24 mouse cellular contexts compared by ENCODE assay signal in the genomic region with DNA sequence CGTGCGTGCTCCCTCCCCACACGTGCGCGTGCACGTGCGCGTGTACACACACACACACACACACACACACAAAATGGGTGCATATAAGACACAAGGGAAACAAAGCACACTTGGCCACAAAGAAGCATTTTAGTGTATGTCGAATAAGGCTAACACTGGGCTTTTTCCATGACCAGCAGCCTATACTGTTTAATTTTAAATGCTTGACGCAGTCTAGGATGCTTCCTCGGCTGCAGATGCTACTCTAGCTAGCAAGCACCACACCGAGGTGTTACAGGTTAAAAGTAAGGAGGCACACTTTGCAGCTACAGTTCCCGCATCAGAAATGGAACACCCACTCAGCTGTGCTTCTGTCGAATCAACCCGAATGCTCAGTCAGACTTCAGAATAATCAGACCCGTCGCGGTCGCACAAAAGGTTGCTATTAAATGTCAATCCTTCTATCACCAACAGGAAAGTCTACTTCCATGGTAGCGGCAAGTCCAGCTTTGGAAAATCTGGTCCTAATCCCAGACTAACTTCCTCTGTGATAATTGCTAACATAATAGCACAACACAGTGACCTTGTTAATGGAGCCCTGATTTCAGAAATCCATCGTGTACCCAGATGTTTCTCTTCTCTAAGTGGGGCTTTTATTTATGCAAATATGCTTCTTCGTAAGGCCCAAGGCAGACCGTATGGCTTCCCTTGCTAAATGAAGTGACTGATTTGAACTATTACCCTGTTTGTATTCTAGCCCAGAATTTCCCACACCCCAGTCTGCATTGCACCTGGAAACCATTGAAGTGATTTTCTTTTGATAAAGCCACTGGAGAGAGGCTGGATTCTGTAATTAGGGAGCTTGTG. TPM values are rescaled to one million over a fixed set of nuclear protein-coding genes. Genes with fewer than 3 reads are reported as not detected.
DNase-seq lines count a peak whose midpoint lies in the region; ATAC-seq and TF ChIP-seq lines count a peak whose summit lies in the region.
"Had no signal": no experiment of that assay in that cellular context is flagged by ENCODE, and none has a peak within 500 bp of the region (broad histone marks: within the 10 kb centered on the region; RNA-seq: fewer than 3 reads in every experiment).

No protein-coding gene starts in this region.

- H3K36me3 ChIP-seq in forebrain, embryonic 14.5 days (ENCODE audit: control insufficient read depth, insufficient read depth, low read length) = no peaks in the 10 kb centered on the region
- H3K36me3 ChIP-seq in forebrain, embryonic 15.5 days = no peaks in the 10 kb centered on the region
- no peaks in the 10 kb centered on the region for H3K36me3 ChIP-seq in lung, embryonic 16.5 days (ENCODE audit: control insufficient read depth, insufficient read depth, low read length)
- no peaks in the 10 kb centered on the region for H3K36me3 ChIP-seq in lung, postnatal 0 days (ENCODE audit: insufficient read depth, low read length)
- H3K36me3 ChIP-seq in embryonic facial prominence, embryonic 11.5 days (replicated peaks; ENCODE audit: control insufficient read depth, insufficient read depth, low read depth, low read length) = no peaks in the 10 kb centered on the region
- no peaks in the 10 kb centered on the region for H3K36me3 ChIP-seq in limb, embryonic 13.5 days
- H3K36me3 ChIP-seq: embryonic facial prominence, embryonic 15.5 days; liver, embryonic 12.5 days; midbrain, embryonic 13.5 days; neural tube, embryonic 13.5 days had no signal

- no peak for TF ChIP-seq EP300 in lung, postnatal 0 days (IDR thresholded peaks at IDR 0.05)

- no peak overlapping the region for H3K27ac ChIP-seq in forebrain, embryonic 14.5 days (ENCODE audit: low read depth, low read length)
- no peak overlapping the region for H3K27ac ChIP-seq in forebrain, embryonic 15.5 days (replicated peaks)
- no peak overlapping the region for H3K27ac ChIP-seq in lung, embryonic 16.5 days (ENCODE audit: low read length)
- H3K27ac ChIP-seq in lung, postnatal 0 days (ENCODE audit: low read length) = no peak overlapping the region
- H3K27ac ChIP-seq in embryonic facial prominence, embryonic 11.5 days (replicated peaks; ENCODE audit: low read depth, low read length) = no peak overlapping the region
- H3K27ac ChIP-seq in limb, embryonic 13.5 days = no peak overlapping the region
- H3K27ac ChIP-seq: embryonic facial prominence, embryonic 15.5 days; gastrocnemius, adult 2 months; liver, embryonic 12.5 days; midbrain, embryonic 13.5 days; neural tube, embryonic 13.5 days had no signal

- H3K4me1 ChIP-seq in forebrain, embryonic 14.5 days (ENCODE audit: control insufficient read depth, insufficient read depth, low read length) = no peaks in the 10 kb centered on the region
- 0 out of 2 replicates have a peak, but pooled peaks cover 4% of the 10 kb centered on the region for H3K4me1 ChIP-seq in forebrain, embryonic 15.5 days
- no peaks in the 10 kb centered on the region; the same call in 1 of the 2 replicates for H3K4me1 ChIP-seq in lung, embryonic 16.5 days (replicated peaks; ENCODE audit: control insufficient read depth, insufficient read depth, low read length)
- H3K4me1 ChIP-seq in lung, postnatal 0 days (ENCODE audit: insufficient read depth, low read depth, low read length) = no peaks in the 10 kb centered on the region
- no peaks in the 10 kb centered on the region for H3K4me1 ChIP-seq in embryonic facial prominence, embryonic 11.5 days (ENCODE audit: control insufficient read depth, insufficient read depth, low read length)
- 0 out of 2 replicates have a peak, but pooled peaks cover 8% of the 10 kb centered on the region for H3K4me1 ChIP-seq in limb, embryonic 13.5 days
- H3K4me1 ChIP-seq: liver, embryonic 12.5 days; midbrain, embryonic 13.5 days had no signal

- H3K4me3 ChIP-seq in forebrain, embryonic 14.5 days (ENCODE audit: low read depth, low read length) = no peak overlapping the region
- H3K4me3 ChIP-seq in forebrain, embryonic 15.5 days = no peak overlapping the region
- H3K4me3 ChIP-seq in lung, embryonic 16.5 days (ENCODE audit: low read length) = no peak overlapping the region
- H3K4me3 ChIP-seq in lung, postnatal 0 days (ENCODE audit: low read depth, low read length) = no peak overlapping the region
- no peak overlapping the region for H3K4me3 ChIP-seq in embryonic facial prominence, embryonic 11.5 days (ENCODE audit: low read depth, low read length)
- no peak overlapping the region for H3K4me3 ChIP-seq in limb, embryonic 13.5 days
- H3K4me3 ChIP-seq: embryonic facial prominence, embryonic 15.5 days; gastrocnemius, adult 2 months; liver, embryonic 12.5 days; midbrain, embryonic 13.5 days; neural tube, embryonic 13.5 days had no signal

- no peaks in the 10 kb centered on the region for H3K27me3 ChIP-seq in forebrain, embryonic 14.5 days (replicated peaks; ENCODE audit: control insufficient read depth, insufficient read depth, low read length)
- H3K27me3 ChIP-seq in forebrain, embryonic 15.5 days = no peaks in the 10 kb centered on the region
- H3K27me3 ChIP-seq in lung, embryonic 16.5 days (ENCODE audit: control insufficient read depth, insufficient read depth, low read depth, low read length) = no peaks in the 10 kb centered on the region
- H3K27me3 ChIP-seq in lung, postnatal 0 days (replicated peaks; ENCODE audit: insufficient read depth, low read length) = no peaks in the 10 kb centered on the region
- no peaks in the 10 kb centered on the region for H3K27me3 ChIP-seq in embryonic facial prominence, embryonic 11.5 days (ENCODE audit: control insufficient read depth, insufficient read depth, low read length)
- no peaks in the 10 kb centered on the region for H3K27me3 ChIP-seq in limb, embryonic 13.5 days
- H3K27me3 ChIP-seq: embryonic facial prominence, embryonic 15.5 days; liver, embryonic 12.5 days; midbrain, embryonic 13.5 days; neural tube, embryonic 13.5 days had no signal

- no peak overlapping the region for H3K9ac ChIP-seq in forebrain, embryonic 14.5 days (ENCODE audit: low read length)
- H3K9ac ChIP-seq in forebrain, embryonic 15.5 days (replicated peaks) = no peak overlapping the region
- H3K9ac ChIP-seq in lung, embryonic 16.5 days (ENCODE audit: low read length) = no peak overlapping the region
- no peak overlapping the region for H3K9ac ChIP-seq in lung, postnatal 0 days (replicated peaks; ENCODE audit: low read depth)
- H3K9ac ChIP-seq in embryonic facial prominence, embryonic 11.5 days (replicated peaks; ENCODE audit: low read length) = no peak overlapping the region
- H3K9ac ChIP-seq in limb, embryonic 13.5 days = no peak overlapping the region
- H3K9ac ChIP-seq: embryonic facial prominence, embryonic 15.5 days; liver, embryonic 12.5 days; midbrain, embryonic 13.5 days; neural tube, embryonic 13.5 days had no signal

- no peak overlapping the region for H3K4me2 ChIP-seq in forebrain, embryonic 14.5 days (ENCODE audit: low read length)
- H3K4me2 ChIP-seq in forebrain, embryonic 15.5 days (replicated peaks) = no peak overlapping the region
- no peak overlapping the region for H3K4me2 ChIP-seq in lung, embryonic 16.5 days (ENCODE audit: low read depth, low read length)
- H3K4me2 ChIP-seq in lung, postnatal 0 days (replicated peaks; ENCODE audit: low read depth, low read length) = no peak overlapping the region
- H3K4me2 ChIP-seq in embryonic facial prominence, embryonic 11.5 days (ENCODE audit: low read depth, low read length) = no peak overlapping the region
- H3K4me2 ChIP-seq in limb, embryonic 13.5 days (replicated peaks) = peak overlapping the region; percentile 3; the same call in 1 of the 2 replicates
- H3K4me2 ChIP-seq: embryonic facial prominence, embryonic 15.5 days; liver, embryonic 12.5 days; midbrain, embryonic 13.5 days; neural tube, embryonic 13.5 days had no signal

- peak; percentile 7 for DNase-seq in forebrain, embryonic 14.5 days (ENCODE audit: low spot score)
- DNase-seq in lung, postnatal 0 days (ENCODE audit: low spot score) = no peak
- DNase-seq in embryonic facial prominence, embryonic 11.5 days (ENCODE audit: low spot score) = peak; percentile 77
- DNase-seq in thymus, postnatal 4 days = no peak
- no peak for DNase-seq in spleen, postnatal 36 days (ENCODE audit: low spot score in 2 of 2)
- DNase-seq: adrenal gland, postnatal 10 days; cerebellum, adult 11 months; cerebellum, postnatal 10 days; gastrocnemius, adult 2 months; kidney, adult 18-20 months; kidney, postnatal 25 days; lung, adult 2 months; right cerebral cortex, postnatal 25 days; thymus, postnatal 14 days had no signal

- WGBS in forebrain, embryonic 14.5 days = 72% methylated on average over 23 of the region's 23 CpGs
- WGBS in forebrain, embryonic 15.5 days = 73% methylated on average over 23 of the region's 23 CpGs
- WGBS in lung, embryonic 16.5 days = 77% methylated on average over 23 of the region's 23 CpGs
- WGBS in lung, postnatal 0 days = 76% methylated on average over 23 of the region's 23 CpGs
- WGBS in embryonic facial prominence, embryonic 11.5 days = 58% methylated on average over 23 of the region's 23 CpGs
- WGBS in limb, embryonic 13.5 days = 49% methylated on average over 23 of the region's 23 CpGs

- no peak for TF ChIP-seq CTCF in lung, postnatal 0 days (IDR thresholded peaks at IDR 0.05)

- H3K9me3 ChIP-seq in forebrain, embryonic 14.5 days (replicated peaks; ENCODE audit: control insufficient read depth, low read length) = no peaks in the 10 kb centered on the region
- H3K9me3 ChIP-seq in forebrain, embryonic 15.5 days = no peaks in the 10 kb centered on the region
- H3K9me3 ChIP-seq in lung, embryonic 16.5 days (ENCODE audit: control insufficient read depth, low read length) = no peaks in the 10 kb centered on the region
- no peaks in the 10 kb centered on the region for H3K9me3 ChIP-seq in lung, postnatal 0 days (ENCODE audit: low read length)
- no peaks in the 10 kb centered on the region for H3K9me3 ChIP-seq in embryonic facial prominence, embryonic 11.5 days (replicated peaks; ENCODE audit: control insufficient read depth, low read length)
- H3K9me3 ChIP-seq in limb, embryonic 13.5 days = no peaks in the 10 kb centered on the region
- H3K9me3 ChIP-seq: embryonic facial prominence, embryonic 15.5 days; liver, embryonic 12.5 days; midbrain, embryonic 13.5 days; neural tube, embryonic 13.5 days had no signal

- ATAC-seq in forebrain, embryonic 14.5 days = no peak
- ATAC-seq in forebrain, embryonic 15.5 days (replicated peaks) = no peak
- peak; percentile 21; the same call in 1 of the 2 replicates for ATAC-seq in lung, embryonic 16.5 days (ENCODE audit: low read depth)
- ATAC-seq in lung, postnatal 0 days = no peak
- ATAC-seq in embryonic facial prominence, embryonic 11.5 days (replicated peaks; ENCODE audit: insufficient number of reproducible peaks, low FRiP score, low TSS enrichment, low read depth) = peak; percentile 62; the same call in 1 of the 2 replicates
- ATAC-seq in limb, embryonic 13.5 days (ENCODE audit: low FRiP score, low read depth) = no peak
- ATAC-seq: activated CD4-positive, CD25-positive, alpha-beta regulatory T cell, adult 4 months; CD4-positive, CD25-positive, alpha-beta regulatory T cell, adult 4 months; liver, embryonic 12.5 days; midbrain, embryonic 13.5 days; Patski had no signal

RNA-seq across cellular contexts. Expression of gene Tmem100, which starts 36.5 kb away (rescaled TPM):
- 6.7 and 7.6 TPM in 2 replicates for polyA plus RNA-seq in forebrain, embryonic 14.5 days (2014; fragmentation: Nextera tagmentation; extraction: Ambion mirVana)
- polyA plus RNA-seq in forebrain, embryonic 15.5 days (2015; fragmentation: Nextera tagmentation; extraction: Ambion mirVana) = 5.3 and 5.7 TPM in 2 replicates
- 20.7 and 22.7 TPM in 2 replicates for polyA plus RNA-seq in lung, embryonic 16.5 days (2015; fragmentation: Nextera tagmentation; extraction: Ambion mirVana)
- 266 and 283 TPM in 2 replicates for polyA plus RNA-seq in lung, postnatal 0 days (2015; fragmentation: Nextera tagmentation; extraction: Ambion mirVana)
- polyA plus RNA-seq in embryonic facial prominence, embryonic 11.5 days (2014; fragmentation: Nextera tagmentation; extraction: Ambion mirVana) = 16.7 and 17.7 TPM in 2 replicates
- 17.1 and 18.1 TPM in 2 replicates for polyA plus RNA-seq in limb, embryonic 13.5 days (2015; fragmentation: Nextera tagmentation; extraction: Ambion mirVana)
- polyA plus RNA-seq: activated CD4-positive, CD25-positive, alpha-beta regulatory T cell, adult 4 months; CD4-positive, CD25-positive, alpha-beta regulatory T cell, adult 4 months; Patski had no signal

Comparison
In these comparisons a context has a peak if more than half of its experiments do, and no peak if none do; other contexts are left out.
1. ATAC-seq: peak in lung, embryonic 16.5 days (single experiment) and embryonic facial prominence, embryonic 11.5 days (single experiment); none in forebrain, embryonic 14.5 days (single experiment), forebrain, embryonic 15.5 days (single experiment), lung, postnatal 0 days (single experiment) and limb, embryonic 13.5 days (single experiment).
2. RNA of gene Tmem100, which starts 36.5 kb away (polyA plus RNA-seq): 266 to 283 TPM in lung, postnatal 0 days; 20.7 to 22.7 TPM in lung, embryonic 16.5 days, 17.1 to 18.1 TPM in limb, embryonic 13.5 days, 16.7 to 17.7 TPM in embryonic facial prominence, embryonic 11.5 days, 6.7 to 7.6 TPM in forebrain, embryonic 14.5 days and 5.3 to 5.7 TPM in forebrain, embryonic 15.5 days; every median in the first group is over 10 times any median in the second.
3. DNase-seq: peak in forebrain, embryonic 14.5 days (single experiment) and embryonic facial prominence, embryonic 11.5 days (single experiment); none in lung, postnatal 0 days (single experiment), thymus, postnatal 4 days (single experiment) and spleen, postnatal 36 days (0 of 2).